ENCODE assay signal across 17 mouse cellular contexts in the genomic region with DNA sequence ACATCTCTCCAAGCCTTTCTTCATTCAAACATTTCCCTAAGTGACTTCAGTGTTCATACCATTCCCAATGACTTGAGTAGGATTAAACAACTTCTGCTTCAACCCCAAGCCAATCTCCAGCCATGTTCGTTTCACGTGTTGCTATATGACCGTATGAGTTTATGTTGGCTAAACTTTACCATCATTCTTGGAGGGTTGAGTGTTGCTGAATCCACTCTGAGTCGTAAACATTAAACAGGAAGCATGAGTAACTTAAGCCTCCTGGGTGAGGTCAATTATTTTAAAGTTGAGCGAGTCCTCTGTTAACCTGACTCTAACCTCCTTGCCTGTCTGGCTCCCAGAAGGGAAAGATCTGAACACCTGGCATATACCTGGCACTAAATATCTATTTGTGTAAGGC.
"Had no signal": no experiment of that assay in that cellular context is flagged by ENCODE, and none has a peak within 500 bp of the region (broad histone marks: within the 10 kb centered on the region; RNA-seq: fewer than 3 reads in every experiment).

No protein-coding gene starts in this region.

- H3K27ac ChIP-seq: liver, embryonic 14.5 days; midbrain, embryonic 10.5 days; midbrain, embryonic 12.5 days; neural tube, embryonic 13.5 days; neural tube, embryonic 15.5 days had no signal

- DNase-seq: lung, adult 18-20 months; lung, embryonic 14.5 days; lung, postnatal 4 days; right cerebral cortex, adult 18-20 months; right cerebral cortex, postnatal 25 days; right cerebral cortex, postnatal 4 days; spleen, adult 18-20 months; thymus, adult 2 months; thymus, postnatal 25 days; thymus, postnatal 4 days had no signal

- H3K4me2 ChIP-seq: lung, embryonic 14.5 days; midbrain, embryonic 12.5 days; neural tube, embryonic 13.5 days; neural tube, embryonic 15.5 days had no signal

- H3K36me3 ChIP-seq: midbrain, embryonic 10.5 days; midbrain, embryonic 12.5 days; neural tube, embryonic 13.5 days; neural tube, embryonic 15.5 days had no signal

- H3K9ac ChIP-seq: liver, embryonic 14.5 days; lung, embryonic 14.5 days; midbrain, embryonic 12.5 days; neural tube, embryonic 13.5 days; neural tube, embryonic 15.5 days had no signal

- ATAC-seq: midbrain, embryonic 16.5 days had no signal

- H3K4me3 ChIP-seq: midbrain, embryonic 10.5 days; midbrain, embryonic 12.5 days; myocyte; neural tube, embryonic 13.5 days; neural tube, embryonic 15.5 days had no signal

- H3K27me3 ChIP-seq: neural tube, embryonic 13.5 days had no signal

- H3K9me3 ChIP-seq: midbrain, embryonic 10.5 days; midbrain, embryonic 12.5 days; neural tube, embryonic 13.5 days; neural tube, embryonic 15.5 days had no signal

- H3K4me1 ChIP-seq: neural tube, embryonic 15.5 days had no signal
